Mouse (Mus musculus): Measurements from ENCODE around the gene Pik3r1. TPM values are rescaled to one million over a fixed set of nuclear protein-coding genes. Genes with fewer than 3 reads are reported as not detected.
A peak's percentile ranks its signal among the peaks of the same experiment; 100 is the strongest.

Gene Pik3r1
- polyA plus RNA-seq, 1 experiment from 2014 or later, result 63.3 TPM

DNA sequence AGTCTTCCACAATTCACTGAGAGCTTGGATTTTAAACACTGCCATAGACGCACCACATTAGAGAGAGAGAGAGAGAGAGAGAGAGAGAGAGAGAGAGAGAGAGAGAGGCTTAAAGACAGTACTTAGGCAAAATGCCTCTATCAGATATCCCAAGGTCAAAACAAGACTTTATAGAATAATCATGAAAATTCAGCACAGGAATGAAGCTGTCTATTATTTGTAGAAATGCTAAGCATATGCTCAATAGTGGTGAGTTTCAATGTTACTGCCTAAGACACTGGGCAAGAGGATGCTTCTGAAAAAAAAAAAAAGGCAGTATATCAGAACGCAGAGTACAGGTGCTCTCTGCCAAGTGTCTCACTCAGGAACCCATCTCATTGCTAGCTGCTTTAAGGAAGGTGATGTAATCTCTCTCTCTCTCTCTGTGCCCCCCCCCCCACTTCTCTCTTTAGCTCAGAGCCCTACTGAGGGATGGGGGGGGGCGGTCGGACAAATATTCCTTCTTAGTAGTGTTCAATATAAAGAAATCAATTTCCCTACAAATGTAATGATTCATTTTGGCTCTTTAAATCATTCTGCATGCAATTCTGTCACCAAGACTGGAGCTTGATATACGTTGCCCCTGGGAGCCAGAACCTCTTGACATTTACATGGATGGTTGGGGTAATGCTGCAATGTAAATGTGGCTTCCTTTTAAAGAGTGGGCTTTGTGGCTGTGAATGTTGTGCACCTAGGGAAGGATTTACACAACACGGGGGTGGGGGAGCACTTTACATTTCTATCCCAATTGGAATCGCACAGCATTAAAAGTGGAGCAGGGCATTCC is 74.9 kb downstream of the Pik3r1 start:
- no peak for ATAC-seq (ENCODE audit: low FRiP score, low TSS enrichment)
- WGBS, result 39% methylated on average over 7 of the region's 7 CpGs
- Histone ChIP-seq H3K4me2 (ENCODE audit: low read length) (peak overlapping the region; percentile 97), H3K4me3 (replicated peaks; ENCODE audit: low read depth, low read length) (peak overlapping the region; percentile 54), H3K27me3 (ENCODE audit: control insufficient read depth, insufficient read depth, low read length) (no peaks in the 10 kb centered on the region), H3K27ac (replicated peaks; ENCODE audit: low read depth, low read length) (peak overlapping the region; percentile 89), H3K9me3 (ENCODE audit: control insufficient read depth, low read length) (no peaks in the 10 kb centered on the region), H3K36me3 (ENCODE audit: control insufficient read depth, insufficient read depth, low read length) (peaks cover 7% of the 10 kb centered on the region), H3K4me1 (ENCODE audit: control insufficient read depth, insufficient read depth, low read length) (peaks cover 25% of the 10 kb centered on the region), H3K9ac (replicated peaks; ENCODE audit: low read length) (peak overlapping the region; percentile 68)
- DNase-seq, result peak; percentile 41

DNA sequence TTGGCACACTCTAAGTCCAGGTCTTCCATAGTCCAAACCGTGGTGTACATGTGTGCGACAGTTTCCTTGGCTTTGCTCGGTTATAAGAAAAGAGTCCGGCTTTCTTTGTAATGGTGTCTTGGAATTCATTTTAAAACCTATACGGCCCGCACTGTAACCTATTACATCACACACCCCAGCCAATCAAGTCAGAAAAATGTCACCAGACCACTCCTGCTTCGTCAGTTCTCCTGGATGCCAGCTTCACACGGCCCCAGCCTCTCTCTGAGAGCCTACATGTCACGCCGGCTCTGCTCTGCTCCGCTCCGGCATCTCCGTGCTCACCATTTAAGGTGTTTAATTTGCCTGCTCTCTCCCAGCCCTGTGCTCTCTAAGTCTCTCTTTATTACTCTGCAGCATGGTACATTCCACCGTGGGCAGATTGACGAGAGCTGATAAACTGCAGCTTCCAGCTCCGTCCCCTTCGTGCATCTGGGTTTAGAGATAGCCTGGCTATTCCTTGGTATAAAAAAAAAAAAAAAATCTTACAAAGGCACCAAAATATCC is 75.7 kb downstream of the Pik3r1 start:
- ATAC-seq (ENCODE audit: low FRiP score, low TSS enrichment), result peak; percentile 70
- WGBS, result 7% methylated on average over 17 of the region's 17 CpGs
- DNase-seq, result peak; percentile 84
- Histone ChIP-seq H3K9me3 (ENCODE audit: control insufficient read depth, low read length) (no peaks in the 10 kb centered on the region), H3K36me3 (ENCODE audit: control insufficient read depth, insufficient read depth, low read length) (peaks cover 14% of the 10 kb centered on the region), H3K4me2 (ENCODE audit: low read length) (peak overlapping the region; percentile 97), H3K27me3 (ENCODE audit: control insufficient read depth, insufficient read depth, low read length) (no peaks in the 10 kb centered on the region), H3K27ac (replicated peaks; ENCODE audit: low read depth, low read length) (peak overlapping the region; percentile 89), H3K4me1 (ENCODE audit: control insufficient read depth, insufficient read depth, low read length) (peaks cover 25% of the 10 kb centered on the region), H3K9ac (replicated peaks; ENCODE audit: low read length) (peak overlapping the region; percentile 68), H3K4me3 (replicated peaks; ENCODE audit: low read depth, low read length) (peak overlapping the region; percentile 54)

DNA sequence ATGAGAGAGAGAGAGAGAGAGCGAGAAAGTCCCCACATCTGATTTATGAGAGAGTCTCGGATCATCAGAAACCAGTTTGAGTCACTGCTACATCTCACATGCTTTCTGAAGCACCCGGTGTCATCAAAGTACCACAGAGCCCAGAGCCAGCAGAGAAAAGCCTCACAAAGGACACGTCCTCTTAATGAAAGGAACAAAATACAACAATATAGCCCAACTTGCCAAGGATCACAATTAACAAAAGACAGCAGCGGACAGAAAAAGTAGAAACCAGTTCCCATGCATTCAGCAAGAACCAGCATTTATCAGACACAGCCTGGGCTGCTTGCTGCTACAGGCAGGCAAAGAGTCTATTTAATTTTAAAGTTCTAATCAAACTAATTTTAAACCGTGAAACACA is 76.3 kb downstream of the Pik3r1 start:
- no peak for ATAC-seq (ENCODE audit: low FRiP score, low TSS enrichment)
- H3K9ac ChIP-seq (replicated peaks; ENCODE audit: low read length), result no peak overlapping the region; the same call in 1 of the 2 replicates
- peaks cover 25% of the 10 kb centered on the region for H3K4me1 ChIP-seq (ENCODE audit: control insufficient read depth, insufficient read depth, low read length)
- WGBS, result 13% methylated on average over 6 of the region's 6 CpGs
- no peaks in the 10 kb centered on the region for H3K27me3 ChIP-seq (ENCODE audit: control insufficient read depth, insufficient read depth, low read length)
- peak; percentile 41 for DNase-seq
- peak overlapping the region; percentile 54 for H3K4me3 ChIP-seq (replicated peaks; ENCODE audit: low read depth, low read length)
- H3K27ac ChIP-seq (replicated peaks; ENCODE audit: low read depth, low read length), result 0 out of 2 replicates have a peak overlapping the region, but pooled peaks have one; percentile 27
- no peaks in the 10 kb centered on the region for H3K9me3 ChIP-seq (ENCODE audit: control insufficient read depth, low read length)
- H3K4me2 ChIP-seq (ENCODE audit: low read length), result peak overlapping the region; percentile 97
- peaks cover 21% of the 10 kb centered on the region for H3K36me3 ChIP-seq (ENCODE audit: control insufficient read depth, insufficient read depth, low read length)

DNA sequence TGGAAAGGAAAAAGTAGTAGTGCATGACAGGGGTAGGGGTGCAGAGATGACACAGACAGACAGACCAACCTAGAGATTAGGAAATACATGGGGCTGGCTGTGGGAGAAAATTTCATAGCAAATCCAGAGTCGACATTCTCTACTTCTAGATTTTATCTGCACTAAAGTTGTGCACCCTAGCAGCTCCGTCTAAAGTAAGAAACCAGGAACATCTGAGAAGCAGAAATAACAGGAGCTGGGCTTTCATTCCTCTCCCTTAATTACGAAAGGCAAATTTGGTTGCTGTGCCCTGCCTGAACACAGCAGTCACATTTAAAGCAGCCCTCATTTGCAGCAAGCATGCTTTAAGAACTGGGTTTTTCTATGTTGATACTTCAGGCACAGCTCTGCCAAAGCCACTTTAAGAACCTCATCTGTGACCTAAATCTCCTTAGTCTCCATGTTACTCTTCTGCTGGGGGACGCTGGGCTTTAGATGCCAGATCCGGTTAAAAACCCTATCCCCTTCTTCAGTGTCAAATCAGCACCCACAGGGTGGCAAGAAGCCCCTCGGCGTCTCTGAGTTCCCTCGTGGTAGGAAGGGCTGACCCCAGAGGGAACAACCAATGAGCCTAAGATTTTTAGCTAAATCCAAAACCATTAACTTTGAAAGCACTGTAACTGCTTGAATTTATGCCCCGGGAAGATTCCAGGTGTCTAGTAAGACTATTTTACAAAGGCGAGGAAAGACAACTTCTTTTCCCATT is 76.9 kb downstream of the Pik3r1 start:
- peak overlapping the region; percentile 54 for H3K4me3 ChIP-seq (replicated peaks; ENCODE audit: low read depth, low read length)
- no peaks in the 10 kb centered on the region for H3K9me3 ChIP-seq (ENCODE audit: control insufficient read depth, low read length)
- peak overlapping the region; percentile 97 for H3K4me2 ChIP-seq (ENCODE audit: low read length)
- DNase-seq (no peak), ATAC-seq (ENCODE audit: low FRiP score, low TSS enrichment) (no peak)
- no peaks in the 10 kb centered on the region for H3K27me3 ChIP-seq (ENCODE audit: control insufficient read depth, insufficient read depth, low read length)
- H3K9ac ChIP-seq (replicated peaks; ENCODE audit: low read length), result peak overlapping the region; percentile 32; the same call in 1 of the 2 replicates
- peaks cover 25% of the 10 kb centered on the region for H3K4me1 ChIP-seq (ENCODE audit: control insufficient read depth, insufficient read depth, low read length)
- WGBS, result 38% methylated on average over 10 of the region's 10 CpGs
- no peak overlapping the region for H3K27ac ChIP-seq (replicated peaks; ENCODE audit: low read depth, low read length)
- peaks cover 27% of the 10 kb centered on the region for H3K36me3 ChIP-seq (ENCODE audit: control insufficient read depth, insufficient read depth, low read length)

DNA sequence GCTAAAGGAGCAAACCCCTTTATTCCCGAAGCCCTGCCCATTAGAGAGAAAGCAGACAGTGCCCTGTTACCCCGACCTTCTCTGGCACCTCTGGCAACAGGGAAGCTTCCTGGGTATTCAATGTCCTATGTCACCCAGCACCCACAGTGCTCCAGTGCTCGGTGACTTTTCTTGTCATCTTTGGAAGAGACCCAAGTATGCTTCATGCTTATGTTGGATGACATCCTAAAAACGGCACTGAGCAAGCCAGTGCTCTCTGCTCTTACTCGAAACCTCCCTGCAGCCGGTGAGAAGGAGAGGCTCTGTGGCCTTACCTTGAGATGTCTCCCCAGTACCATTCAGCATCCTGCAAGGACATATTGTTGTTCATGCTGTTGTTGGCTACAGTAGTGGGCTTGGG is 77.8 kb downstream of the Pik3r1 start:
- no peaks in the 10 kb centered on the region for H3K9me3 ChIP-seq (ENCODE audit: control insufficient read depth, low read length)
- ATAC-seq (ENCODE audit: low FRiP score, low TSS enrichment) (no peak), DNase-seq (no peak)
- peaks cover 24% of the 10 kb centered on the region for H3K4me1 ChIP-seq (ENCODE audit: control insufficient read depth, insufficient read depth, low read length)
- peak overlapping the region; percentile 24; the same call in 1 of the 2 replicates for H3K4me2 ChIP-seq (ENCODE audit: low read length)
- H3K9ac ChIP-seq (replicated peaks; ENCODE audit: low read length), result no peak overlapping the region
- 83% methylated on average over 6 of the region's 6 CpGs for WGBS
- no peaks in the 10 kb centered on the region for H3K27me3 ChIP-seq (ENCODE audit: control insufficient read depth, insufficient read depth, low read length)
- H3K4me3 ChIP-seq (replicated peaks; ENCODE audit: low read depth, low read length), result no peak overlapping the region
- H3K27ac ChIP-seq (replicated peaks; ENCODE audit: low read depth, low read length), result no peak overlapping the region
- peaks cover 36% of the 10 kb centered on the region for H3K36me3 ChIP-seq (ENCODE audit: control insufficient read depth, insufficient read depth, low read length)

DNA sequence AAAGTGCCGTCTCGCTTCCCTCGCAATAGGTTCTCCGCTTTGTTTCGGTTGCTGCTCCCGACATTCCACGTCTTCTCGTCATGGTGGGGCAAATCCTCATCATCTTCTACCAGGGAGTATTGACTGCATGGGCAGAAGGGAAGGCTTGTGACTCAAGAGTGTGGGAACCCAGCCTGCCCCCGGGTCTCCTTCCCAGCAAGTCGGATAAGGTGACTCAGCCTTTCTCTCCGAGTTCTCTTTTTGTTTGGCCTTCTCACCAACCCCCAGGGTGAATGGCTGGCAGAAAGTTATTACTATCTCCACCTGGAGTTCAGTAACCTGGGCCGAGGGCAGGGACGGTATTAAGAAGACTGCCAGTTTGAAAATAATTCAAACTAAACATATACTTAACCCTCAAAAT is 81.8 kb downstream of the Pik3r1 start:
- Histone ChIP-seq H3K9me3 (ENCODE audit: control insufficient read depth, low read length) (no peaks in the 10 kb centered on the region), H3K4me3 (replicated peaks; ENCODE audit: low read depth, low read length) (no peak overlapping the region), H3K4me1 (ENCODE audit: control insufficient read depth, insufficient read depth, low read length) (no peaks in the 10 kb centered on the region), H3K27me3 (ENCODE audit: control insufficient read depth, insufficient read depth, low read length) (no peaks in the 10 kb centered on the region), H3K4me2 (ENCODE audit: low read length) (no peak overlapping the region), H3K27ac (replicated peaks; ENCODE audit: low read depth, low read length) (no peak overlapping the region), H3K36me3 (ENCODE audit: control insufficient read depth, insufficient read depth, low read length) (peaks cover 57% of the 10 kb centered on the region), H3K9ac (replicated peaks; ENCODE audit: low read length) (no peak overlapping the region)
- DNase-seq, result no peak
- no peak for ATAC-seq (ENCODE audit: low FRiP score, low TSS enrichment)
- 95% methylated on average over 13 of the region's 13 CpGs for WGBS

DNA sequence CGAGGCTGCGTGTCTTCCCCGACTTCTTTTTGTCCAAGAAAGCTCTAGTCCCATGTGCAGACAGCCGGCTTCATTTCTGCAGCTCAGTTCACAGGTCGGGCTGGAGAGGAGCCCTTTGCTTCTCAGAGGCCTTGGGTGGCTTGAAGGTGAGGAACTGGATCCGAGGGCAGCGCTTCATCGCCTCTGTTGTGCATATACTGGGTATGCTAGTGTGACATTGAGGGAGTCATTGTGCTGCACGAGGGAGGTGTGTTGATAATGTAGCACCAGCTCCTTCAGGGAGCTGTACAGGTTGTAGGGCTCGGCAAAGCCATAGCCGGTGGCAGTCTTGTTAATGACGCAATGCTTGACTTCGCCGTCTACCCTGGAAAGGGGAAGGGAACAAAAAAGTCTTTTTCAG is 83.3 kb downstream of the Pik3r1 start:
- Histone ChIP-seq H3K9ac (replicated peaks; ENCODE audit: low read length) (no peak overlapping the region), H3K4me3 (replicated peaks; ENCODE audit: low read depth, low read length) (no peak overlapping the region), H3K9me3 (ENCODE audit: control insufficient read depth, low read length) (no peaks in the 10 kb centered on the region), H3K36me3 (ENCODE audit: control insufficient read depth, insufficient read depth, low read length) (peaks cover 57% of the 10 kb centered on the region), H3K4me1 (ENCODE audit: control insufficient read depth, insufficient read depth, low read length) (no peaks in the 10 kb centered on the region), H3K27me3 (ENCODE audit: control insufficient read depth, insufficient read depth, low read length) (no peaks in the 10 kb centered on the region), H3K27ac (replicated peaks; ENCODE audit: low read depth, low read length) (no peak overlapping the region), H3K4me2 (ENCODE audit: low read length) (no peak overlapping the region)
- 95% methylated on average over 14 of the region's 14 CpGs for WGBS
- DNase-seq (no peak), ATAC-seq (ENCODE audit: low FRiP score, low TSS enrichment) (no peak)

DNA sequence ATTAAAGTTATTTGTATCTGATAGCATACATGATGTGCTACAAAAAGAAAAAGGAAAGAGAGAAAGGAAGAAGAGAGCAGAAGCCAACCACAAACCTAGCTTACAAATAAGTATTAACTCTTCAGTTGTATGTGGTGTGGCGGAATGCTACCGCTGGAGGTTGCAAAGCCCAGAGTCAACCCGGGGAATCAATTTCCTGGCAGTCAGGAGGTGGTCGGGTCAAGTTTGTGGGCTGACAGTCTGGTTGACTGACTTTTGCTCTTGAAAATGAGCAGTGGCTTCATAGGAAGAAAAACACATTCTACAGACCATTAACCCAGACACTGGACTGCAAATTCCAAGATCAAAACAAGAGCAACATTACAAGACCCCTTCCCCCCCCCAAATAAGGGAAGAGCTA is 85.6 kb downstream of the Pik3r1 start:
- Histone ChIP-seq H3K4me1 (ENCODE audit: control insufficient read depth, insufficient read depth, low read length) (no peaks in the 10 kb centered on the region), H3K27me3 (ENCODE audit: control insufficient read depth, insufficient read depth, low read length) (no peaks in the 10 kb centered on the region), H3K9ac (replicated peaks; ENCODE audit: low read length) (no peak overlapping the region), H3K36me3 (ENCODE audit: control insufficient read depth, insufficient read depth, low read length) (peaks cover 43% of the 10 kb centered on the region), H3K4me3 (replicated peaks; ENCODE audit: low read depth, low read length) (no peak overlapping the region), H3K9me3 (ENCODE audit: control insufficient read depth, low read length) (no peaks in the 10 kb centered on the region), H3K4me2 (ENCODE audit: low read length) (no peak overlapping the region), H3K27ac (replicated peaks; ENCODE audit: low read depth, low read length) (no peak overlapping the region)
- ATAC-seq (ENCODE audit: low FRiP score, low TSS enrichment) (no peak), DNase-seq (no peak)
- 88% methylated on average over 4 of the region's 4 CpGs for WGBS

Data from midbrain, embryonic 14.5 days (tissue).